Mouse (Mus musculus): Measurements from ENCODE around the gene Dnase2a.

DNA sequence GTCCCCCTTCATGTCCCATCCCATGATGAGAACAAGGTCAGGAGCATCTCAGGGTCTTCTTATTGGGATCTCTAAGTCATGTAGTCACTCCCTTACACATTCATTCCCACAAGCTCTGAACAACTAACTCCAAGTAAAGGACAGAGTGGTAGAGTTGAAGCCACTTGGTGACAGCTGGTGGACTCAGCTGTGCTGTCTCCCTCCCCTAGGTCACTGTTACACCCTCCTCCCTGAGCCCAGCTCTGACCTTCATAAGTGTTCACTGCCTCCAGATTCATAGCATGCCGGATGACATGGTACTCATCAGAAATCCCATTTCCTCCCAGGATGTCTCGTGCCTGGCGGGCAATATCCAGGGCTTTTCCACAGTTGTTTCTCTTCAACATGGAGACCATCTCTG, 20.1 kb upstream of the Dnase2a start:
- TF ChIP-seq CTCF (IDR thresholded peaks at IDR 0.05; ENCODE audit: insufficient read depth, low read depth, low read length) = no peak
- TF ChIP-seq POLR2A (IDR thresholded peaks at IDR 0.05; ENCODE audit: insufficient read depth, low read depth, low read length) = no peak
